Mouse (Mus musculus): ENCODE results near the gene Taf4.

GRCm38 (mm10) chr2:179873315-179873714, 103.1 kb downstream of the Taf4 start:
- TF ChIP-seq CTCF (conservative IDR thresholded peaks at IDR 0.05; ENCODE audit: low read length) (no peak), NANOG (IDR thresholded peaks at IDR 0.05; ENCODE audit: borderline replicate concordance, low read length) (no peak)
